Comparison of ENCODE assay signal across 20 mouse cellular contexts in the genomic region with DNA sequence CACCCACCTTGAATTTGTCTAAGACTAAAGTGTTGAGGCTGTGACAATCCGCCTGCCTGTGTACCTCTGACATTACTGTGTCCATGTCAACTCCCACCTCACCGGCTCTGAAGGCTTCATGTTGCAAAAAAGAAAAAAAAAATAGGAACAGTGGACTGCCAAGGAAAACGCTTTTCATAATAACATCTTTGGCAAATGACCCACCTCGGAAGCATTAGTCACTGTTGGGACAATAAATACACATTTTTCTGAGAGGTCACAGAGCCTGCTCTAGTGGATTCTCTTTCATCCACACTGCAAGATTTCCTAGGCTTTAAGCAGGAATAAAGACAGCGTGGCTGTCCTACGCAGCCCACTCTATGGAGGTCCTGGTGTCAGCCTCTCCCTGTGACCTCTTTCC.
DNase-seq lines count a peak whose midpoint lies in the region; ATAC-seq and TF ChIP-seq lines count a peak whose summit lies in the region.
"Had no signal": no experiment of that assay in that cellular context is flagged by ENCODE, and none has a peak within 500 bp of the region (broad histone marks: within the 10 kb centered on the region; RNA-seq: fewer than 3 reads in every experiment).

No protein-coding gene starts in this region.

- TF ChIP-seq EP300 in heart, postnatal 0 days (IDR thresholded peaks at IDR 0.05; ENCODE audit: low read depth) = no peak

- H3K9ac ChIP-seq in heart, postnatal 0 days (replicated peaks; ENCODE audit: low read depth, low read length) = no peak overlapping the region
- H3K9ac ChIP-seq: forebrain, embryonic 12.5 days; hindbrain, embryonic 15.5 days; limb, embryonic 15.5 days had no signal

- no peak overlapping the region for H3K4me3 ChIP-seq in heart, postnatal 0 days (ENCODE audit: low read depth, low read length)
- H3K4me3 ChIP-seq: forebrain, embryonic 12.5 days; hindbrain, embryonic 15.5 days; left cerebral cortex, adult 2 months; limb, embryonic 15.5 days had no signal

- H3K4me2 ChIP-seq in heart, postnatal 0 days (ENCODE audit: low read depth, low read length) = no peak overlapping the region
- H3K4me2 ChIP-seq: forebrain, embryonic 12.5 days; hindbrain, embryonic 15.5 days; limb, embryonic 15.5 days; midbrain, embryonic 11.5 days had no signal

- H3K27ac ChIP-seq in heart, postnatal 0 days (ENCODE audit: low read depth) = peak overlapping the region; percentile 28; the same call in 1 of the 2 replicates
- H3K27ac ChIP-seq: forebrain, embryonic 12.5 days; hindbrain, embryonic 15.5 days; left cerebral cortex, adult 2 months; limb, embryonic 15.5 days had no signal

- 69% methylated on average over 6 of the region's 6 CpGs for WGBS in heart, postnatal 0 days

- H3K4me1 ChIP-seq in heart, postnatal 0 days (ENCODE audit: control insufficient read depth, insufficient read depth) = peaks cover 8% of the 10 kb centered on the region; the same call in 1 of the 2 replicates
- H3K4me1 ChIP-seq: forebrain, embryonic 12.5 days; hindbrain, embryonic 15.5 days; limb, embryonic 15.5 days had no signal

- peaks cover 9% of the 10 kb centered on the region for H3K36me3 ChIP-seq in heart, postnatal 0 days (replicated peaks; ENCODE audit: control insufficient read depth, insufficient read depth, low read length)
- H3K36me3 ChIP-seq: forebrain, embryonic 12.5 days had no signal

- no peaks in the 10 kb centered on the region for H3K27me3 ChIP-seq in heart, postnatal 0 days (ENCODE audit: control insufficient read depth, insufficient read depth, low read length)
- H3K27me3 ChIP-seq: forebrain, embryonic 12.5 days; hindbrain, embryonic 15.5 days; limb, embryonic 15.5 days; Patski had no signal

- no peak for TF ChIP-seq CTCF in heart, postnatal 0 days (IDR thresholded peaks at IDR 0.05; ENCODE audit: low read depth)

- H3K9me3 ChIP-seq in heart, postnatal 0 days (replicated peaks; ENCODE audit: control insufficient read depth, low read length) = no peaks in the 10 kb centered on the region
- H3K9me3 ChIP-seq: forebrain, embryonic 12.5 days; hindbrain, embryonic 15.5 days; limb, embryonic 15.5 days had no signal

- peak; percentile 39 for DNase-seq in adrenal gland, postnatal 10 days
- DNase-seq in adrenal gland, adult 18-20 months (ENCODE audit: low spot score in 2 of 2) = no peak
- DNase-seq in heart, postnatal 0 days (ENCODE audit: low spot score) = no peak
- DNase-seq in heart, postnatal 4 days = no peak
- DNase-seq in Muller cell, postnatal 12 days (ENCODE audit: inconsistent ontology term) = peak; percentile 72
- DNase-seq in skeletal muscle tissue, adult 2 months (ENCODE audit: low read depth, low spot score) = peak; percentile 32
- DNase-seq in left cerebral cortex, adult 18-20 months (ENCODE audit: low spot score in 2 of 2) = no peak
- DNase-seq: cerebellum, adult 11-12 months; cerebellum, postnatal 14 days; kidney, adult 9 months; layer of hippocampus, adult 9-11 months; thymus, adult 2 months; thymus, postnatal 4 days had no signal

- ATAC-seq in heart, postnatal 0 days (ENCODE audit: insufficient read depth, low read depth) = no peak
- ATAC-seq: CD4-positive, CD25-positive, alpha-beta regulatory T cell, adult 4 months; Patski had no signal

Comparison
In these comparisons a context has a peak if more than half of its experiments do, and no peak if none do; other contexts are left out.
1. DNase-seq: peak in adrenal gland, postnatal 10 days (single experiment), Muller cell, postnatal 12 days (single experiment) and skeletal muscle tissue, adult 2 months (single experiment); none in adrenal gland, adult 18-20 months (0 of 2), heart, postnatal 0 days (single experiment), heart, postnatal 4 days (single experiment) and left cerebral cortex, adult 18-20 months (0 of 2).